Mouse (Mus musculus) C2C12 (cell line): ENCODE data around the gene Kif27.

Experiments used
- CEBPB ChIP-seq: IDR thresholded peaks from one replicate; pipeline ENCODE4 v1.6.1; 2011; ENCODE audit warnings: low read depth, mild to moderate bottlenecking, control low read depth, moderate library complexity
- CTCF ChIP-seq: IDR thresholded peaks from one replicate; pipeline ENCODE4 v1.5.1; 2011; ENCODE audit not compliant: control insufficient read depth, insufficient read depth, insufficient read length
- FOSL1 ChIP-seq: IDR thresholded peaks from one replicate; pipeline ENCODE4 v1.8.0; 2011; ENCODE audit warnings: mild to moderate bottlenecking, low read length; ENCODE audit not compliant: poor library complexity, insufficient read depth, severe bottlenecking
- MAX ChIP-seq: IDR thresholded peaks from one replicate; pipeline ENCODE4 v1.6.1; 2011; ENCODE audit warnings: mild to moderate bottlenecking, control low read depth
- MYOD1 ChIP-seq: IDR thresholded peaks from one replicate; pipeline ENCODE4 v1.6.1; 2011; ENCODE audit warnings: low read depth; ENCODE audit not compliant: control insufficient read depth, insufficient read length
- MYOG ChIP-seq: IDR thresholded peaks from one replicate; pipeline ENCODE4 v1.6.1; 2011; ENCODE audit not compliant: control insufficient read depth, insufficient read length; ENCODE audit errors: extremely low read depth
- USF1 ChIP-seq: IDR thresholded peaks from one replicate; pipeline ENCODE4 v1.6.1; 2011; ENCODE audit warnings: low read depth, mild to moderate bottlenecking, control low read depth, moderate library complexity

DNA sequence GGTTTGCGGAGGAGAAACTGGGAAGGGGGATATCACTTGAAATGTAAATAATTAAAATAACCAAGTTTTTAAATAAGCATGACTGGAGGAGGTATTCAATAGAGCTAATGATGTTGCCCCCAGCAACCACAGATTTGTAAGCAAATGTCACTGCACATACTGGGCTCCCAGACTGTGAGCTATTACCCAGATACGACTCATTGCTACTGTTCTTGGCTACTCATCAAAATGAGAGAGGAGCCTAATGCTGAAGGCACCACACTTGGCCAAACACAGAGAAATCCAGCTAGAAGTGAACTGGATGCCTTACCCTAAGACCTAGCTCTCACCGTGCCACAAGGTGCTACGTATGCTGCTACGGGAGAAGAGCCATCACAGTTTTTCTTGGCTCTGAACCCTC is 24.8 kb downstream of the Kif27 start:
- no peak for TF ChIP-seq CTCF
- no peak for TF ChIP-seq USF1
- TF ChIP-seq FOSL1 = no peak
- no peak for TF ChIP-seq MAX
- TF ChIP-seq MYOD1 = no peak
- TF ChIP-seq MYOG = no peak
- no peak for TF ChIP-seq CEBPB
